Mouse (Mus musculus) thymus, adult 2 months (tissue): ENCODE data around the gene Psapl1. TPM values are rescaled to one million over a fixed set of nuclear protein-coding genes. Genes with fewer than 3 reads are reported as not detected.

Experiments used
- DNase-seq: peaks from one replicate; pipeline ENCODE4 v3.0.0; 2021
- H3K27ac ChIP-seq: fragments of 200-500 bp; 2 replicates; pipeline ENCODE4 v1.5.1; 2012; ENCODE audit warnings: low read length, control low read depth; ENCODE audit not compliant: control insufficient read depth, insufficient read depth
- H3K27me3 ChIP-seq: fragments of 200-500 bp; 2 replicates; pipeline ENCODE4 v1.6.1; 2012; ENCODE audit warnings: mild to moderate bottlenecking, low read length, moderate library complexity, mixed read lengths; ENCODE audit not compliant: control insufficient read depth, insufficient read depth
- H3K36me3 ChIP-seq: fragments of 200-500 bp; 2 replicates; pipeline ENCODE4 v1.6.1; 2012; ENCODE audit warnings: mild to moderate bottlenecking, low read length, moderate library complexity; ENCODE audit not compliant: control insufficient read depth, insufficient read depth
- H3K4me1 ChIP-seq: fragments of 200-500 bp; replicated peaks from 2 replicates; pipeline ENCODE4 v1.6.1; 2012; ENCODE audit warnings: low read length; ENCODE audit not compliant: control insufficient read depth, insufficient read depth
- H3K4me3 ChIP-seq: fragments of 200-500 bp; 2 replicates; pipeline ENCODE4 v1.5.1; 2012; ENCODE audit warnings: mild to moderate bottlenecking, low read length, control low read depth, moderate library complexity; ENCODE audit not compliant: control insufficient read depth, insufficient read depth
- CTCF ChIP-seq: fragments of 200-500 bp; IDR thresholded peaks from 2 replicates; pipeline ENCODE4 v1.5.1; 2012; ENCODE audit warnings: mild to moderate bottlenecking, control low read depth, low read length, moderate library complexity, borderline replicate concordance; ENCODE audit not compliant: control insufficient read depth, poor library complexity, insufficient read depth; ENCODE audit errors: extremely low read depth
- POLR2A ChIP-seq: fragments of 200-500 bp; IDR thresholded peaks from 2 replicates; pipeline ENCODE4 v1.6.1; 2012; ENCODE audit warnings: mild to moderate bottlenecking, low read length, control low read depth, moderate library complexity; ENCODE audit not compliant: control insufficient read depth, poor library complexity, insufficient read depth; ENCODE audit errors: extremely low read depth
- WGBS: fragments of 180-500 bp; shearing (Covaris S2); methylation state at CpG from one replicate; pipeline ENCODE4 v1.1.7; 2018; 5-methylcytosine and 5-hydroxymethylcytosine counted together
- polyA plus RNA-seq: library from polyadenylated mRNA; depleted of rRNA; stranded (reverse); fragments of >200 nt; gene quantifications from 2 replicates; pipeline ENCODE4 v1.2.3, GENCODE M21; 2012

Psapl1 gene
- polyA plus RNA-seq, 1 experiment = 2.1 TPM

GRCm38 (mm10) chr5:36176873-36177272 is 26.9 kb upstream of the Psapl1 start:
- H3K4me1 ChIP-seq = peaks cover 3% of the 10 kb centered on the region; the same call in 1 of the 2 replicates
- H3K27ac ChIP-seq = no peak overlapping the region
- DNase-seq = no peak
- H3K4me3 ChIP-seq = no peak overlapping the region
- WGBS = 96% methylated on average over 4 of the region's 4 CpGs
- H3K27me3 ChIP-seq = no peaks in the 10 kb centered on the region
- TF ChIP-seq POLR2A (no peak), CTCF (no peak)
- H3K36me3 ChIP-seq = no peaks in the 10 kb centered on the region

GRCm38 (mm10) chr5:36178215-36178614 is 25.6 kb upstream of the Psapl1 start:
- Histone ChIP-seq H3K4me1 (peaks cover 3% of the 10 kb centered on the region; the same call in 1 of the 2 replicates), H3K4me3 (no peak overlapping the region), H3K27me3 (no peaks in the 10 kb centered on the region), H3K27ac (no peak overlapping the region), H3K36me3 (no peaks in the 10 kb centered on the region)
- WGBS = 82% methylated on average over 7 of the region's 7 CpGs
- no peak for TF ChIP-seq POLR2A
- TF ChIP-seq CTCF = no peak
- no peak for DNase-seq

GRCm38 (mm10) chr5:36178785-36179184 is 25.0 kb upstream of the Psapl1 start:
- no peak for DNase-seq
- 98% methylated on average over 3 of the region's 3 CpGs for WGBS
- TF ChIP-seq POLR2A (no peak), CTCF (no peak)
- Histone ChIP-seq H3K4me1 (peaks cover 3% of the 10 kb centered on the region; the same call in 1 of the 2 replicates), H3K36me3 (no peaks in the 10 kb centered on the region), H3K27me3 (no peaks in the 10 kb centered on the region), H3K27ac (no peak overlapping the region), H3K4me3 (no peak overlapping the region)

DNA sequence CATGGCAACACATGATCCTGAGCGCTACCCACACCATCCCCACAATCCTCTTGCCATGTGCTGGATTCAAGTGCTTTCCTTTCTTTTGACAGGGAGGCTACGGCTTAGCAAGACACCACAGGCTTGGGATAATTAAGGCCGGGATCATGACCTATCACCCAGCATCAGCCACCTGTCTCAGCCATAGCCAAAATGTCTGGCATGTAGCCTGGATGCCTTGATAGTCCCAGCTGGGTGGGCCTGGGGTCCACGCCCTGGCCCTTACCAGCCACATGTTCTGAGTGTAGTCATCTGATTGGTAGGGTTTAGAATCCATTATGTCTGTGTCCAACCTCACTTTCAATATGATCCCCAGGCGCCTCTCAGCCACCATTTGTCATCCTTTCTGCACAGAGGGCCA is 24.1 kb upstream of the Psapl1 start:
- no peaks in the 10 kb centered on the region for H3K27me3 ChIP-seq
- TF ChIP-seq POLR2A (no peak), CTCF (no peak)
- WGBS = 96% methylated on average over 5 of the region's 5 CpGs
- no peak overlapping the region for H3K4me3 ChIP-seq
- no peaks in the 10 kb centered on the region for H3K36me3 ChIP-seq
- H3K4me1 ChIP-seq = peaks cover 3% of the 10 kb centered on the region; the same call in 1 of the 2 replicates
- DNase-seq = no peak
- H3K27ac ChIP-seq = no peak overlapping the region

DNA sequence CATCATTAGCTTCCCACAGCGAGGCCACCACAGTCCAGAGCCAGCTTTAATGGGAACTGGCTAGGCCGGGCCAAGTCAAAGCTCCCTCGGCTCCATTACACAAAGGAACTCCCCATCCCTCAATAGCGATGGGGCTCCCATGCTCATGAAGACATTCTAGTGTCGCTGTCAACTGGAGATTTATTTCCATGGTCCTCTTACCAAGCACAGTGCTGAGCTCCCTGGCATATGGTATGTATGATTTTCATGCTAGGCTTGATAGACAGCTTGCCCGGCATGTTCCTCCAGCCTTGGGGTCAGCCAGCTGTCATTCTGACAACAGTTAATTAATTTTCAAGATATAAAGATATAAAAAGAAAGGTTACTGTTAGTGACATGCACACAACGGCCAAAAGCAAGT is 21.5 kb upstream of the Psapl1 start:
- DNase-seq = no peak
- no peaks in the 10 kb centered on the region for H3K27me3 ChIP-seq
- no peak for TF ChIP-seq POLR2A
- TF ChIP-seq CTCF = no peak
- H3K36me3 ChIP-seq = no peaks in the 10 kb centered on the region
- 96% methylated on average over 7 of the region's 7 CpGs for WGBS
- H3K4me3 ChIP-seq = no peak overlapping the region
- H3K4me1 ChIP-seq = peaks cover 3% of the 10 kb centered on the region; the same call in 1 of the 2 replicates
- no peak overlapping the region for H3K27ac ChIP-seq

- WGBS = 79% methylated on average over 8 of the region's 8 CpGs
Measured at GRCm38 (mm10) chr5:36186294-36187053, 17.3 kb upstream of the Psapl1 start.

GRCm38 (mm10) chr5:36188310-36188709 is 15.5 kb upstream of the Psapl1 start:
- Histone ChIP-seq H3K27me3 (no peaks in the 10 kb centered on the region), H3K27ac (no peak overlapping the region), H3K36me3 (no peaks in the 10 kb centered on the region), H3K4me3 (no peak overlapping the region), H3K4me1 (no peaks in the 10 kb centered on the region)
- no peak for TF ChIP-seq CTCF
- no peak for TF ChIP-seq POLR2A
- 90% methylated on average over 4 of the region's 4 CpGs for WGBS
- no peak for DNase-seq

More at GRCm38 (mm10) chr5:36186294-36187053, 17.3 kb upstream of the Psapl1 start:
- Histone ChIP-seq H3K27me3 (no peaks in the 10 kb centered on the region), H3K27ac (no peak overlapping the region), H3K4me3 (no peak overlapping the region), H3K36me3 (no peaks in the 10 kb centered on the region), H3K4me1 (no peaks in the 10 kb centered on the region)
- TF ChIP-seq POLR2A = no peak
- no peak for TF ChIP-seq CTCF
- DNase-seq = no peak
